Mouse (Mus musculus) heart, embryonic 10.5 days (tissue): ENCODE measurements at regions not wholly inside any gene's neighbourhood (a gene's known extent, or its start where the extent isn't known, plus 50 kb on each side); places are given as distances from the start of the nearest gene placed in this dataset.

ENCODE experiments used
- DNase-seq: peaks from one replicate; pipeline ENCODE4 v3.0.0-alpha.2; 2017; ENCODE audit warnings: low spot score
- H3K27ac ChIP-seq: fragments of 300-500 bp; sonication (generic); 2 replicates; pipeline ENCODE4 v1.5.1; 2016; ENCODE audit warnings: mild to moderate bottlenecking
- H3K27me3 ChIP-seq: fragments of 300-500 bp; sonication (generic); 2 replicates; pipeline ENCODE4 v1.6.1; 2016; ENCODE audit warnings: mild to moderate bottlenecking; ENCODE audit not compliant: poor library complexity, insufficient read depth, severe bottlenecking
- H3K36me3 ChIP-seq: fragments of 300-500 bp; sonication (generic); 2 replicates; pipeline ENCODE4 v1.6.1; 2016; ENCODE audit warnings: mild to moderate bottlenecking, moderate library complexity
- H3K4me1 ChIP-seq: fragments of 300-500 bp; sonication (generic); 2 replicates; pipeline ENCODE4 v1.6.1; 2016; ENCODE audit warnings: mild to moderate bottlenecking
- H3K4me3 ChIP-seq: fragments of 300-500 bp; sonication (generic); 2 replicates; pipeline ENCODE4 v1.5.1; 2016; ENCODE audit warnings: mild to moderate bottlenecking, moderate library complexity
- H3K9me3 ChIP-seq: fragments of 300-500 bp; sonication (generic); 2 replicates; pipeline ENCODE4 v1.6.1; 2016; ENCODE audit warnings: mild to moderate bottlenecking, moderate library complexity
- WGBS: fragments of 180-500 bp; shearing (Covaris S2); methylation state at CpG from one replicate; pipeline ENCODE4 v1.1.7; 2016; 5-methylcytosine and 5-hydroxymethylcytosine counted together

GRCm38 (mm10) chr12:10589537-10589936, 199.0 kb downstream of the Rdh14 start:
- Histone ChIP-seq H3K9me3 (no peaks in the 10 kb centered on the region), H3K4me3 (no peak overlapping the region), H3K4me1 (no peaks in the 10 kb centered on the region), H3K36me3 (no peaks in the 10 kb centered on the region), H3K27me3 (no peaks in the 10 kb centered on the region), H3K27ac (no peak overlapping the region)
- 35% methylated on average over 8 of the region's 8 CpGs for WGBS
- DNase-seq = no peak

GRCm38 (mm10) chr12:10597976-10598746, 207.6 kb downstream of the Rdh14 start:
- Histone ChIP-seq H3K4me1 (no peaks in the 10 kb centered on the region), H3K36me3 (no peaks in the 10 kb centered on the region), H3K4me3 (no peak overlapping the region), H3K27me3 (no peaks in the 10 kb centered on the region), H3K27ac (no peak overlapping the region), H3K9me3 (no peaks in the 10 kb centered on the region)
- DNase-seq = peak; percentile 78
- WGBS = 19% methylated on average over 7 of the region's 7 CpGs

- no peaks in the 10 kb centered on the region for H3K27me3 ChIP-seq
- 83% methylated on average over 6 of the region's 6 CpGs for WGBS
- no peak overlapping the region for H3K27ac ChIP-seq
- H3K4me3 ChIP-seq = no peak overlapping the region
- no peaks in the 10 kb centered on the region for H3K36me3 ChIP-seq
- no peaks in the 10 kb centered on the region for H3K9me3 ChIP-seq
- no peak for DNase-seq
- H3K4me1 ChIP-seq = no peaks in the 10 kb centered on the region
These were observed 209.5 kb downstream of the Rdh14 start for GRCm38 (mm10) chr12:10600111-10600510.

GRCm38 (mm10) chr12:10618319-10618718, 227.7 kb downstream of the Rdh14 start:
- no peak for DNase-seq
- H3K4me1 ChIP-seq = no peaks in the 10 kb centered on the region
- no peaks in the 10 kb centered on the region for H3K36me3 ChIP-seq
- no peaks in the 10 kb centered on the region for H3K9me3 ChIP-seq
- H3K27me3 ChIP-seq = no peaks in the 10 kb centered on the region
- H3K27ac ChIP-seq = no peak overlapping the region
- H3K4me3 ChIP-seq = no peak overlapping the region

DNA sequence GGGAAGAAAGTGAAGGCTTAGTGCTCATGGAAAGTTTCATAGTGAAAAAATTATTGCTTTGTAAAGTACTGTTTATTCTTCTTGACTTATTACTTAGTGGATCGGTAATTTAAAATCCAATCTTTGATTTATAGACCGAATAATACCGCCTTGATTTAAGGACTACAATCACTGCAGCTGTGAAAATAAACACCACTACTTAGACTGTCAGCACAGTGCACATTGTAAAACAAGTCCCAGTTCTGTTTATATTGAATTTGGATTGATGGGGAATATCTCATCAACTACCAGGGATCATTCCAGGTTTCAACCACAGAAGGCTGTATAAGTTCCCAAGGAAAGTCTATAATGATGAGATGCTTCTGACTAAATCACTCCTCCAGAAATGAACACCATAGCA, 230.0 kb downstream of the Rdh14 start:
- H3K36me3 ChIP-seq = no peaks in the 10 kb centered on the region
- no peak for DNase-seq
- no peak overlapping the region for H3K27ac ChIP-seq
- no peaks in the 10 kb centered on the region for H3K9me3 ChIP-seq
- H3K27me3 ChIP-seq = no peaks in the 10 kb centered on the region
- no peak overlapping the region for H3K4me3 ChIP-seq
- no peaks in the 10 kb centered on the region for H3K4me1 ChIP-seq
- WGBS = 86% methylated on average over 3 of the region's 3 CpGs

- Histone ChIP-seq H3K4me1 (no peaks in the 10 kb centered on the region), H3K36me3 (no peaks in the 10 kb centered on the region), H3K27me3 (no peaks in the 10 kb centered on the region), H3K9me3 (no peaks in the 10 kb centered on the region), H3K27ac (no peak overlapping the region), H3K4me3 (no peak overlapping the region)
- no peak for DNase-seq
- 66% methylated on average over 3 of the region's 3 CpGs for WGBS
These were observed 248.0 kb downstream of the Rdh14 start for GRCm38 (mm10) chr12:10638591-10638990.

DNA sequence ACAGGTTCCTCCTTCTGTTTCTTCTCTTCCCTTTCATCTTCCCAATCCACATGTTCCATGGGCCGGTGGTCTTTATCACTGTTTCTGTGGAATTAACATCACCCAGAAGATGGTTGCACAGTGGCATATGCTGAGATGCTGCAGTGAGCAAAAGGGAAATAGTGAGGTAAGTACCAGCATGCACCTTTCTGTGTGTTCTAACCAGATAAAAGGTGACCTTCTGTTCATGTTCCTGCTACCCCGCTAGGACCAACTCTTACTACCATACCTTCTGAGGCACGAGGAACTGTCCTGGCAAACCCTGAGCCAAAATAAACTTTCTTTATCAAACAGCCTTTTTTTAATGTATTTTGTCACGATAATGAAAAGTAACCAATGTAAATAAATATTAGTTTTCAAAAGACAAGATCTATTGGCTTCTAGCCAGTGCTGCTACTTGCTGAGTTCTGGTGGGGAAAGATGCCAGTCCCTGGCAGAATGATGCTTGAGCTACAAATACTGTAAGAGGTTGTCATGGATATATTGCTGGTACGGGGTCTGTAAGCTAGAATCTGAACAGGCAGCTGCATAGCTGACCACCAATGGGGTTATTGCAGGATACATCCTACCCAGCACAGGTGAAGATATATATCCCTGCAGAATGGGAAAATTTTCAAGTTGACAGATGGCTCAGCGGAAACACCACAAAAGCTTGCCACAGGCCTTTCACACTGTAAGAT, 264.1 kb downstream of the Rdh14 start:
- Histone ChIP-seq H3K4me1 (no peaks in the 10 kb centered on the region), H3K27me3 (no peaks in the 10 kb centered on the region), H3K27ac (no peak overlapping the region), H3K9me3 (no peaks in the 10 kb centered on the region), H3K36me3 (no peaks in the 10 kb centered on the region), H3K4me3 (no peak overlapping the region)
- no peak for DNase-seq
- WGBS = 78% methylated on average over 6 of the region's 6 CpGs

GRCm38 (mm10) chr12:10655185-10655544, 264.6 kb downstream of the Rdh14 start:
- Histone ChIP-seq H3K9me3 (no peaks in the 10 kb centered on the region), H3K27me3 (no peaks in the 10 kb centered on the region), H3K4me3 (no peak overlapping the region), H3K4me1 (no peaks in the 10 kb centered on the region), H3K36me3 (no peaks in the 10 kb centered on the region), H3K27ac (no peak overlapping the region)
- no peak for DNase-seq

DNA sequence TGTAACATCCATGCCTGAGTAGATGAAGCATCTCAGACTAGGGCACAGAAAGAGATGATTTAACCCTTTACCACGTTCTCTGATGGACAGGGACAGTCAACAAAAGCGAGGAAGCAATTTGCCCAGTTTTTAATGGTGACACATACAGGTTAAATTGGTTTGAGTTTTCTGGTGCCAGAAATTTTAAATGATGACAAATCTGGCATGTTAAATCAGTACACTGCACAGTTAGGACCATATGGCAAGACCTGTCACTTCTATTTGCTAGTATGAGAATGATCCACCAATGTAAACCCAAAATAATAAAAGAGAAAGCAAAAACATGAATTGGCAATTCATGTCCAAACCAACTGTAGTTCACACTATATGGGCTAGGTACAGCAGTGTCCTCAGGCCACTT, 268.3 kb downstream of the Rdh14 start:
- Histone ChIP-seq H3K27me3 (no peaks in the 10 kb centered on the region), H3K4me3 (no peak overlapping the region), H3K27ac (no peak overlapping the region), H3K36me3 (no peaks in the 10 kb centered on the region), H3K9me3 (no peaks in the 10 kb centered on the region), H3K4me1 (no peaks in the 10 kb centered on the region)
- 67% methylated on average over 2 of the region's 2 CpGs for WGBS
- no peak for DNase-seq

- no peaks in the 10 kb centered on the region for H3K4me1 ChIP-seq
- no peaks in the 10 kb centered on the region for H3K27me3 ChIP-seq
- H3K4me3 ChIP-seq = no peak overlapping the region
- WGBS = 86% methylated on average over 4 of the region's 4 CpGs
- H3K27ac ChIP-seq = no peak overlapping the region
- H3K9me3 ChIP-seq = no peaks in the 10 kb centered on the region
- H3K36me3 ChIP-seq = no peaks in the 10 kb centered on the region
- no peak for DNase-seq
These were observed 296.2 kb downstream of the Rdh14 start for GRCm38 (mm10) chr12:10686747-10687146.
